Comparison of ENCODE assay signal across 21 mouse cellular contexts in the genomic region with DNA sequence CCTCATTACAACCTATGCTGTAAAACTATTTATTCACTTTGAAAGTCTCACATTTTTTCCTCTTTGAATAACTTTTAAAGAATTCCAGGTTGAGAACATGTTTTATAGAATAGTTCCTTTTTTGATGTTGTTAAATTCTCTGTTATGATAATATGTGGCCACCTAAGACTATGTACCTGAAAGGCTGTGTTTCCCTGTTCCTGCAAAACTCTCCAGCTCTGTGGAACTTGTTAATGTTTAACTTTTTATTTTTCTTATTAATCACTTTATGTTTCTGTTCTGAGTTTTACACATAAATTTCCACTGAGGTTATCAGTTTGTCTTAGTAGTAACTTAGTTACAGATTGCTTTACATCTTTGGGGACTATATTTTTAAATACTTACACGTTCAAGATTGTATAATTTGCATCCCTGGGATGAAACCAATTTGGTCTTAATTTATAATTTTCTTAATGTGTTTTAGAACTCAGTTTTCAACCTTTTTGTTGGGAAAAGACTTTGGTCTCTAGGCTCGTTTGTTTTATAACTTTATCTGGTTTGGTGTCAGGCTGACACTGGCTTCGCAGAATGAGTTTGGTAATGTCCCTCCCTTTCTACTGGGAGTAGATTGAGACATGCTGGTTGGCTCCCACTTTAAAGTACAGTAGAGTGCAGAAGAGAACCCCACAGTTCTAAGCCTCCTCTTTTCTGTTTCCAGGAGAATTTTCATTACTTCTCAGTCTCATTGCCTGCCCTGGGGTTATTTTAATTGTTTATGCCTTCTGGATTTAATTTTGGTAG. TPM values are rescaled to one million over a fixed set of nuclear protein-coding genes. Genes with fewer than 3 reads are reported as not detected.
DNase-seq lines count a peak whose midpoint lies in the region; ATAC-seq and TF ChIP-seq lines count a peak whose summit lies in the region.
"Had no signal": no experiment of that assay in that cellular context is flagged by ENCODE, and none has a peak within 500 bp of the region (broad histone marks: within the 10 kb centered on the region; RNA-seq: fewer than 3 reads in every experiment).

No protein-coding gene starts in this region.

- TF ChIP-seq POLR2A in liver, adult 2 months (IDR thresholded peaks at IDR 0.05; ENCODE audit: extremely low read depth, insufficient read depth, low read length), result no peak

- no peaks in the 10 kb centered on the region for H3K27me3 ChIP-seq in liver, adult 2 months (ENCODE audit: control insufficient read depth, insufficient read depth, low read length)
- H3K27me3 ChIP-seq in liver, embryonic 12.5 days (replicated peaks), result no peaks in the 10 kb centered on the region
- H3K27me3 ChIP-seq in intestine, embryonic 16.5 days (replicated peaks; ENCODE audit: control insufficient read depth, insufficient read depth, low read length), result no peaks in the 10 kb centered on the region
- no peaks in the 10 kb centered on the region for H3K27me3 ChIP-seq in forebrain, embryonic 15.5 days
- H3K27me3 ChIP-seq: embryonic facial prominence, embryonic 13.5 days; embryonic facial prominence, embryonic 15.5 days; forebrain, embryonic 12.5 days had no signal

- H3K27ac ChIP-seq in liver, adult 2 months (replicated peaks; ENCODE audit: insufficient read depth, low read depth, low read length), result no peak overlapping the region
- no peak overlapping the region for H3K27ac ChIP-seq in liver, embryonic 12.5 days
- H3K27ac ChIP-seq in intestine, embryonic 16.5 days (ENCODE audit: low read length), result peak overlapping the region; percentile 54
- no peak overlapping the region for H3K27ac ChIP-seq in forebrain, embryonic 15.5 days (replicated peaks)
- H3K27ac ChIP-seq: embryonic facial prominence, embryonic 13.5 days; embryonic facial prominence, embryonic 15.5 days; forebrain, embryonic 10.5 days; forebrain, embryonic 12.5 days had no signal

- no peak for ATAC-seq in liver, embryonic 12.5 days
- ATAC-seq in intestine, embryonic 16.5 days, result peak; percentile 87
- no peak for ATAC-seq in forebrain, embryonic 15.5 days (replicated peaks)
- ATAC-seq: forebrain, embryonic 16.5 days had no signal

- no peaks in the 10 kb centered on the region for H3K79me2 ChIP-seq in liver, adult 2 months (ENCODE audit: control insufficient read depth, insufficient read depth, low read length)

- H3K36me3 ChIP-seq in liver, adult 2 months (ENCODE audit: control insufficient read depth, insufficient read depth, low read length), result no peaks in the 10 kb centered on the region
- H3K36me3 ChIP-seq in liver, embryonic 12.5 days, result no peaks in the 10 kb centered on the region
- no peaks in the 10 kb centered on the region for H3K36me3 ChIP-seq in intestine, embryonic 16.5 days (ENCODE audit: control insufficient read depth, insufficient read depth, low read length)
- H3K36me3 ChIP-seq in forebrain, embryonic 15.5 days, result no peaks in the 10 kb centered on the region
- H3K36me3 ChIP-seq: embryonic facial prominence, embryonic 13.5 days; embryonic facial prominence, embryonic 15.5 days; forebrain, embryonic 10.5 days; forebrain, embryonic 12.5 days had no signal

- H3K4me2 ChIP-seq in liver, embryonic 12.5 days, result no peak overlapping the region
- no peak overlapping the region for H3K4me2 ChIP-seq in intestine, embryonic 16.5 days (ENCODE audit: low read depth, low read length)
- H3K4me2 ChIP-seq in forebrain, embryonic 15.5 days (replicated peaks), result no peak overlapping the region
- H3K4me2 ChIP-seq: embryonic facial prominence, embryonic 13.5 days; embryonic facial prominence, embryonic 15.5 days; forebrain, embryonic 12.5 days had no signal

- no peak overlapping the region for H3K9ac ChIP-seq in liver, adult 2 months (ENCODE audit: low read depth, low read length)
- no peak overlapping the region for H3K9ac ChIP-seq in liver, embryonic 12.5 days
- no peak overlapping the region for H3K9ac ChIP-seq in intestine, embryonic 16.5 days (ENCODE audit: low read depth, low read length)
- no peak overlapping the region for H3K9ac ChIP-seq in forebrain, embryonic 15.5 days (replicated peaks)
- H3K9ac ChIP-seq: embryonic facial prominence, embryonic 13.5 days; embryonic facial prominence, embryonic 15.5 days; forebrain, embryonic 12.5 days had no signal

- H3K9me3 ChIP-seq in liver, embryonic 12.5 days (replicated peaks), result no peaks in the 10 kb centered on the region
- no peaks in the 10 kb centered on the region for H3K9me3 ChIP-seq in intestine, embryonic 16.5 days (ENCODE audit: control insufficient read depth, low read length)
- H3K9me3 ChIP-seq in forebrain, embryonic 15.5 days, result no peaks in the 10 kb centered on the region
- H3K9me3 ChIP-seq: embryonic facial prominence, embryonic 13.5 days; embryonic facial prominence, embryonic 15.5 days; forebrain, embryonic 10.5 days; forebrain, embryonic 12.5 days had no signal

- no peak overlapping the region for H3K4me3 ChIP-seq in liver, adult 2 months (ENCODE audit: insufficient read depth, low read depth, low read length)
- no peak overlapping the region for H3K4me3 ChIP-seq in liver, embryonic 12.5 days
- no peak overlapping the region for H3K4me3 ChIP-seq in intestine, embryonic 16.5 days (ENCODE audit: low read length)
- H3K4me3 ChIP-seq in forebrain, embryonic 15.5 days, result no peak overlapping the region
- H3K4me3 ChIP-seq: embryonic facial prominence, embryonic 13.5 days; embryonic facial prominence, embryonic 15.5 days; erythroblast, embryonic 14.5 days; forebrain, embryonic 10.5 days; forebrain, embryonic 12.5 days had no signal

- DNase-seq in liver, adult 2 months (ENCODE audit: extremely low read depth, low read depth, low spot score), result peak; percentile 7
- DNase-seq in left cerebral cortex, postnatal 14 days (ENCODE audit: low spot score in 2 of 2), result no peak
- DNase-seq: adrenal gland, adult 2 months; adrenal gland, postnatal 10 days; adrenal gland, postnatal 25 days; cerebellum, adult 11 months; cerebellum, adult 18-20 months; cerebellum, adult 8-10 months; cerebellum, adult 9-11 months; cerebellum, postnatal 14 days; cerebellum, postnatal 36 days; embryo, embryonic 11 days had no signal

- no peak for TF ChIP-seq CTCF in liver, adult 2 months (IDR thresholded peaks at IDR 0.05; ENCODE audit: low read depth, low read length)

- H3K4me1 ChIP-seq in liver, adult 2 months (ENCODE audit: control insufficient read depth, insufficient read depth, low read length), result no peaks in the 10 kb centered on the region
- H3K4me1 ChIP-seq in liver, embryonic 12.5 days, result no peaks in the 10 kb centered on the region
- no peaks in the 10 kb centered on the region for H3K4me1 ChIP-seq in intestine, embryonic 16.5 days (ENCODE audit: control insufficient read depth, insufficient read depth, low read length)
- H3K4me1 ChIP-seq in forebrain, embryonic 15.5 days, result no peaks in the 10 kb centered on the region
- H3K4me1 ChIP-seq: embryonic facial prominence, embryonic 13.5 days; embryonic facial prominence, embryonic 15.5 days; forebrain, embryonic 10.5 days; forebrain, embryonic 12.5 days had no signal

- WGBS in liver, adult 2 months, result 40% methylated on average over 3 of the region's 3 CpGs
- WGBS in liver, embryonic 12.5 days (ENCODE audit: insufficient replicate concordance), result 57% methylated on average over 3 of the region's 3 CpGs
- WGBS in intestine, embryonic 16.5 days, result 52% methylated on average over 3 of the region's 3 CpGs
- WGBS in forebrain, embryonic 15.5 days, result 86% methylated on average over 3 of the region's 3 CpGs

- intact Hi-C loops in left cerebral cortex, postnatal 14 days (cut with DNase I), result no loop called here

RNA-seq across cellular contexts. Expression of a gene that starts 12.7 kb away (rescaled TPM):
- 36.9 and 40.6 TPM in 2 replicates for total RNA-seq in liver, adult 2 months (2014; rRNA removed)
- polyA plus RNA-seq in liver, adult 2 months (2012; rRNA removed), result 25.5 and 27.9 TPM in 2 replicates
- 13.2 and 13.5 TPM in 2 replicates for polyA plus RNA-seq in liver, embryonic 12.5 days (2016; fragmentation: Nextera tagmentation; extraction: Ambion mirVana)
- polyA plus RNA-seq in intestine, embryonic 16.5 days (2015; fragmentation: Nextera tagmentation; extraction: Ambion mirVana), result 41.6 and 42.4 TPM in 2 replicates
- total RNA-seq in left cerebral cortex, postnatal 14 days (2021), result 10 to 100 TPM; 40.7 to 41.4 TPM
- 44.8 and 47.3 TPM in 2 replicates for polyA plus RNA-seq in forebrain, embryonic 15.5 days (2015; fragmentation: Nextera tagmentation; extraction: Ambion mirVana)
